Mouse (Mus musculus) CH12.LX (cell line): ENCODE results near the gene Ccdc115. TPM values are rescaled to one million over a fixed set of nuclear protein-coding genes. Genes with fewer than 3 reads are reported as not detected.
A peak's percentile ranks its signal among the peaks of the same experiment; 100 is the strongest.

Experiments used
- DNase-seq: peaks from one replicate; pipeline ENCODE4 v3.0.0-alpha.2; 2013; ENCODE audit errors: extremely low read depth
- H3K27ac ChIP-seq: 2 replicates; pipeline ENCODE4 v1.5.1; 2012; ENCODE audit warnings: low read depth, mild to moderate bottlenecking, control low read depth, moderate library complexity; ENCODE audit not compliant: insufficient read depth
- H3K27me3 ChIP-seq: replicated peaks from 2 replicates; pipeline ENCODE3; 2012; ENCODE audit warnings: inconsistent platforms
- H3K36me3 ChIP-seq, 2 experiments: replicated peaks in 1 of 2; 2 replicates each; pipeline versions ENCODE3 to v1.6.1; 2012; ENCODE audit warnings: inconsistent platforms in 1 of 2, low read length in 1 of 2, mild to moderate bottlenecking in 1 of 2, mixed read lengths in 1 of 2, moderate library complexity in 1 of 2; ENCODE audit not compliant: control insufficient read depth in 1 of 2, insufficient read depth in 1 of 2
- H3K4me1 ChIP-seq, 2 experiments: 2 replicates each; pipeline ENCODE4 v1.6.1; 2012; ENCODE audit warnings: inconsistent platforms in 1 of 2, moderate library complexity in 1 of 2; ENCODE audit not compliant: insufficient read depth in 2 of 2, control insufficient read depth in 1 of 2
- H3K4me2 ChIP-seq: 2 replicates; pipeline ENCODE4 v1.6.1; 2012; ENCODE audit warnings: low read depth, mild to moderate bottlenecking, control low read depth; ENCODE audit not compliant: poor library complexity, insufficient read depth, severe bottlenecking
- H3K4me3 ChIP-seq, 3 experiments: fragments of 150-350 bp in 1 of 3; sonication (generic) in 1 of 3; replicated peaks in 1 of 3; 2 replicates each; pipeline versions ENCODE3 to v1.5.1; 2011 to 2012; ENCODE audit warnings: low read depth in 2 of 3, low read length in 2 of 3, mild to moderate bottlenecking in 2 of 3, moderate library complexity in 2 of 3, control low read depth in 1 of 3, improper control_type of control experiment in 1 of 3, inconsistent platforms in 1 of 3, mixed read lengths in 1 of 3; ENCODE audit not compliant: poor library complexity in 1 of 3
- H3K79me2 ChIP-seq: replicated peaks from 2 replicates; pipeline ENCODE4 v1.6.1; 2012; ENCODE audit warnings: mild to moderate bottlenecking, moderate library complexity; ENCODE audit not compliant: control insufficient read depth, poor library complexity, insufficient read depth, severe bottlenecking; ENCODE audit errors: extremely low read depth
- H3K9ac ChIP-seq: 2 replicates; pipeline ENCODE4 v1.6.1; 2012; ENCODE audit warnings: low read depth, mild to moderate bottlenecking, control low read depth, moderate library complexity; ENCODE audit not compliant: insufficient read depth
- H3K9me3 ChIP-seq: replicated peaks from 2 replicates; pipeline ENCODE3; 2012; ENCODE audit warnings: low read length, inconsistent platforms, mixed read lengths
- BHLHE40 ChIP-seq: IDR thresholded peaks from 2 replicates; pipeline ENCODE4 v1.6.1; 2011; ENCODE audit warnings: mild to moderate bottlenecking, low read depth, low read length, improper control_type of control experiment
- CHD1 ChIP-seq: IDR thresholded peaks from 2 replicates; pipeline ENCODE4 v1.6.1; 2012; ENCODE audit warnings: low read depth, low read length, improper control_type of control experiment, inconsistent platforms
- CHD2 ChIP-seq: IDR thresholded peaks from 2 replicates; pipeline ENCODE4 v1.6.1; 2011; ENCODE audit warnings: low read length, improper control_type of control experiment
- CTCF ChIP-seq, 2 experiments: IDR thresholded peaks in 1 of 2; conservative IDR thresholded peaks in 1 of 2; 2 replicates each; pipeline ENCODE4 v1.5.1; 2011 to 2012; ENCODE audit warnings: low read depth in 2 of 2, low read length in 2 of 2, improper control_type of control experiment in 1 of 2, inconsistent platforms in 1 of 2, mild to moderate bottlenecking in 1 of 2, moderate library complexity in 1 of 2
- E2F4 ChIP-seq: IDR thresholded peaks from 2 replicates; pipeline ENCODE4 v1.6.1; 2011; ENCODE audit warnings: low read depth, low read length, improper control_type of control experiment; ENCODE audit not compliant: insufficient replicate concordance
- ELF1 ChIP-seq: IDR thresholded peaks from 2 replicates; pipeline ENCODE4 v1.6.1; 2014; ENCODE audit warnings: low read depth, mild to moderate bottlenecking, inconsistent platforms, low read length, improper control_type of control experiment
- EP300 ChIP-seq: IDR thresholded peaks from 2 replicates; pipeline ENCODE4 v1.6.1; 2011; ENCODE audit warnings: low read length, improper control_type of control experiment
- ETS1 ChIP-seq: conservative IDR thresholded peaks from 2 replicates; pipeline ENCODE4 v1.6.1; 2012; ENCODE audit warnings: low read depth, mild to moderate bottlenecking, inconsistent platforms, low read length, improper control_type of control experiment, moderate library complexity
- GABPA ChIP-seq: IDR thresholded peaks from 2 replicates; pipeline ENCODE4 v1.6.1; 2012; ENCODE audit warnings: low read depth, low read length, improper control_type of control experiment, inconsistent platforms; ENCODE audit not compliant: insufficient replicate concordance
- HCFC1 ChIP-seq: IDR thresholded peaks from 2 replicates; pipeline ENCODE4 v1.6.1; 2012; ENCODE audit warnings: low read depth, mild to moderate bottlenecking, inconsistent platforms, low read length, improper control_type of control experiment
- IRF4 ChIP-seq: IDR thresholded peaks from 2 replicates; pipeline ENCODE4 v1.6.1; 2014; ENCODE audit warnings: low read depth, mild to moderate bottlenecking, inconsistent platforms, low read length, improper control_type of control experiment
- JUN ChIP-seq: IDR thresholded peaks from 2 replicates; pipeline ENCODE4 v1.6.1; 2011; ENCODE audit warnings: low read depth, mild to moderate bottlenecking, low read length, improper control_type of control experiment, moderate library complexity; ENCODE audit not compliant: insufficient read depth
- JUND ChIP-seq: conservative IDR thresholded peaks from 2 replicates; pipeline ENCODE4 v1.6.1; 2011; ENCODE audit warnings: low read depth, low read length, improper control_type of control experiment
- KAT2A ChIP-seq: IDR thresholded peaks from 2 replicates; pipeline ENCODE4 v1.6.1; 2012; ENCODE audit warnings: low read length, improper control_type of control experiment, inconsistent platforms; ENCODE audit not compliant: insufficient replicate concordance
- MAFK ChIP-seq: IDR thresholded peaks from 2 replicates; pipeline ENCODE4 v1.6.1; 2011; ENCODE audit warnings: low read length, improper control_type of control experiment; ENCODE audit not compliant: insufficient replicate concordance
- MAX ChIP-seq: IDR thresholded peaks from 2 replicates; pipeline ENCODE4 v1.6.1; 2011; ENCODE audit warnings: low read length, improper control_type of control experiment
- MAZ ChIP-seq: IDR thresholded peaks from 2 replicates; pipeline ENCODE4 v1.6.1; 2012; ENCODE audit warnings: low read depth, mild to moderate bottlenecking, inconsistent platforms, low read length, improper control_type of control experiment, moderate library complexity
- MEF2A ChIP-seq: IDR thresholded peaks from 2 replicates; pipeline ENCODE4 v1.6.1; 2014; ENCODE audit warnings: low read depth, mild to moderate bottlenecking, inconsistent platforms, low read length, improper control_type of control experiment, borderline replicate concordance
- MXI1 ChIP-seq: IDR thresholded peaks from 2 replicates; pipeline ENCODE4 v1.6.1; 2011; ENCODE audit warnings: mild to moderate bottlenecking, low read depth, low read length, improper control_type of control experiment
- MYC ChIP-seq: IDR thresholded peaks from 2 replicates; pipeline ENCODE4 v1.6.1; 2011; ENCODE audit warnings: low read depth, mild to moderate bottlenecking, improper control_type of control experiment, low read length
- NELFE ChIP-seq: IDR thresholded peaks from 2 replicates; pipeline ENCODE4 v1.6.1; 2011; ENCODE audit warnings: low read depth, low read length, improper control_type of control experiment
- NRF1 ChIP-seq: IDR thresholded peaks from 2 replicates; pipeline ENCODE4 v1.6.1; 2014; ENCODE audit warnings: low read depth, mild to moderate bottlenecking, inconsistent platforms, low read length, improper control_type of control experiment, moderate library complexity
- PAX5 ChIP-seq: IDR thresholded peaks from 2 replicates; pipeline ENCODE4 v1.6.1; 2012; ENCODE audit warnings: low read length, inconsistent platforms, mixed read lengths
- POLR2A ChIP-seq: IDR thresholded peaks from 2 replicates; pipeline ENCODE4 v1.6.1; 2011; ENCODE audit warnings: low read depth, mild to moderate bottlenecking, improper control_type of control experiment, low read length
- POLR2AphosphoS2 ChIP-seq: IDR thresholded peaks from 2 replicates; pipeline ENCODE4 v1.6.1; 2011; ENCODE audit warnings: low read depth, low read length, improper control_type of control experiment
- RAD21 ChIP-seq: IDR thresholded peaks from 2 replicates; pipeline ENCODE4 v1.6.1; 2011; ENCODE audit warnings: low read depth, mild to moderate bottlenecking, low read length, improper control_type of control experiment, moderate library complexity
- RCOR1 ChIP-seq: conservative IDR thresholded peaks from 2 replicates; pipeline ENCODE4 v1.6.1; 2012; ENCODE audit warnings: low read depth, mild to moderate bottlenecking, inconsistent platforms, low read length, improper control_type of control experiment
- SIN3A ChIP-seq: IDR thresholded peaks from 2 replicates; pipeline ENCODE4 v1.6.1; 2012; ENCODE audit warnings: low read length, improper control_type of control experiment, inconsistent platforms
- SMC3 ChIP-seq: IDR thresholded peaks from 2 replicates; pipeline ENCODE4 v1.6.1; 2011; ENCODE audit warnings: low read depth, low read length, improper control_type of control experiment
- TBP ChIP-seq: conservative IDR thresholded peaks from 2 replicates; pipeline ENCODE4 v1.6.1; 2011; ENCODE audit warnings: low read depth, low read length, improper control_type of control experiment
- TCF12 ChIP-seq: IDR thresholded peaks from 2 replicates; pipeline ENCODE4 v1.6.1; 2014; ENCODE audit warnings: low read depth, mild to moderate bottlenecking, inconsistent platforms, low read length, improper control_type of control experiment
- USF1 ChIP-seq: IDR thresholded peaks from 2 replicates; pipeline ENCODE4 v1.6.1; 2014; ENCODE audit warnings: low read depth, mild to moderate bottlenecking, inconsistent platforms, low read length, improper control_type of control experiment
- USF2 ChIP-seq: conservative IDR thresholded peaks from 2 replicates; pipeline ENCODE4 v1.6.1; 2011; ENCODE audit warnings: low read depth, low read length, improper control_type of control experiment
- ZC3H11A ChIP-seq: IDR thresholded peaks from 2 replicates; pipeline ENCODE4 v1.6.1; 2012; ENCODE audit warnings: low read depth, mild to moderate bottlenecking, inconsistent platforms, low read length, improper control_type of control experiment
- ZKSCAN1 ChIP-seq: IDR thresholded peaks from 2 replicates; pipeline ENCODE4 v1.6.1; 2012; ENCODE audit warnings: low read depth, inconsistent platforms, low read length, improper control_type of control experiment, borderline replicate concordance
- ZNF384 ChIP-seq: IDR thresholded peaks from 2 replicates; pipeline ENCODE4 v1.6.1; 2012; ENCODE audit warnings: low read depth, low read length, improper control_type of control experiment, inconsistent platforms
- dilution Hi-C: fragments of 300-500 bp; cut with MboI; formaldehyde crosslinking; loops from 2 replicates; pipeline ENCODE4 v1.14.3; 2020; ENCODE audit warnings: low sequenced_read_pairs; ENCODE audit not compliant: extremely low pct_unique_long_range_greater_than_20kb, extremely low pct_ligation_motif_present
- in situ Hi-C: fragments of 300-500 bp; cut with MboI; formaldehyde crosslinking; loops from 3 replicates; pipeline ENCODE4 v1.14.3; 2019; ENCODE audit warnings: low sequenced_read_pairs, low pct_ligation_motif_present, low pct_unique_long_range_greater_than_20kb, mixed read lengths
- polyA plus RNA-seq: library from polyadenylated mRNA; unstranded; fragments of >175 nt; gene quantifications from 2 replicates; pipeline ENCODE4 v1.2.1, GENCODE M21; 2012; ENCODE audit warnings: low read depth; ENCODE audit not compliant: insufficient read length
- total RNA-seq, 2 experiments: library from RNA; depleted of rRNA; stranded (reverse); fragments of 300-350 nt in 1 of 2; fragments of >200 nt in 1 of 2; gene quantifications; 2 replicates each; pipeline ENCODE4 v1.2.3; 2012 to 2014

Ccdc115 gene
- total and polyA plus RNA-seq, 3 experiments = 66.5 to 98.8 (median 96.3) TPM

GRCm38 (mm10) chr1:34462766-34463165 is 23.3 kb upstream of the Ccdc115 start (continued):
- TF ChIP-seq MEF2A = no peak
- no peak for TF ChIP-seq NELFE
- TF ChIP-seq ZC3H11A = no peak
- no peak; the same call in 1 of the 2 replicates for TF ChIP-seq HCFC1
- TF ChIP-seq NRF1 = no peak
- TF ChIP-seq SMC3 = peak; percentile 68
- no peak for TF ChIP-seq TBP
- TF ChIP-seq RCOR1 = no peak
- TF ChIP-seq IRF4 = 0 out of 2 replicates have a peak, but pooled peaks have one; percentile 12
- peak; percentile 44; the same call in 1 of the 2 replicates for TF ChIP-seq MYC
- TF ChIP-seq GABPA = no peak

- no peak overlapping the region for H3K27ac ChIP-seq
- dilution Hi-C loops = no loop called here
- no peak for TF ChIP-seq RCOR1
- no peak for TF ChIP-seq GABPA
- no peak for TF ChIP-seq ZNF384
- TF ChIP-seq ETS1 = no peak
- no peak for TF ChIP-seq JUN
- TF ChIP-seq TCF12 = peak; percentile 17; the same call in 1 of the 2 replicates
- TF ChIP-seq MAZ = no peak
- TF ChIP-seq USF2 = no peak
- no peak for TF ChIP-seq KAT2A
- no peak for TF ChIP-seq NRF1
- TF ChIP-seq MAFK = no peak
- TF ChIP-seq MYC = no peak
- TF ChIP-seq JUND = no peak
- TF ChIP-seq CHD1 = no peak
- 0 out of 2 replicates have a peak, but pooled peaks have one; percentile 19 for TF ChIP-seq MAX
- TF ChIP-seq BHLHE40 = no peak
- TF ChIP-seq HCFC1 = no peak
- TF ChIP-seq MXI1 = no peak; the same call in 1 of the 2 replicates
- no peak for TF ChIP-seq PAX5
- TF ChIP-seq SMC3 = no peak
- TF ChIP-seq POLR2A = no peak
- no peak for TF ChIP-seq ZKSCAN1
- no peak for TF ChIP-seq USF1
- 0 out of 2 replicates have a peak, but pooled peaks have one; percentile 55 for TF ChIP-seq IRF4
- TF ChIP-seq CTCF (conservative IDR thresholded peaks at IDR 0.05 in 1 of 2, IDR thresholded peaks at IDR 0.05 in 1 of 2; ENCODE audit: low read depth in 2 of 2, low read length in 2 of 2) = no peak
- TF ChIP-seq TBP = no peak
- TF ChIP-seq MEF2A = no peak
- TF ChIP-seq ZC3H11A = no peak
- TF ChIP-seq E2F4 = no peak
- no peak for TF ChIP-seq NELFE
- no peak for TF ChIP-seq POLR2AphosphoS2
- peak; percentile 55; the same call in 1 of the 2 replicates for TF ChIP-seq EP300
- no peak for TF ChIP-seq CHD2
- no peak for TF ChIP-seq SIN3A
- no peak for TF ChIP-seq RAD21
- peak; percentile 42; the same call in 1 of the 2 replicates for TF ChIP-seq ELF1
Measured at GRCm38 (mm10) chr1:34460061-34460441, 20.6 kb upstream of the Ccdc115 start.

More at GRCm38 (mm10) chr1:34460061-34460441, 20.6 kb upstream of the Ccdc115 start:
- H3K4me3 ChIP-seq = peak overlapping the region; percentile 52 to 72 (median 68)
- H3K4me2 ChIP-seq = peak overlapping the region; percentile 89
- in situ Hi-C loops = no loop called here
- peak overlapping the region; percentile 4 for H3K9ac ChIP-seq
- H3K4me1 ChIP-seq = peaks cover 19 to 39% of the 10 kb centered on the region in 2 experiments
- no peak for DNase-seq
- H3K9me3 ChIP-seq = no peaks in the 10 kb centered on the region
- H3K36me3 ChIP-seq = no peaks in the 10 kb centered on the region
- H3K79me2 ChIP-seq = no peaks in the 10 kb centered on the region
- H3K27me3 ChIP-seq = peaks cover 16% of the 10 kb centered on the region
